Mouse (Mus musculus): ENCODE measurements at regions not wholly inside any gene's neighbourhood (a gene's known extent, or its start where the extent isn't known, plus 50 kb on each side); places are given as distances from the start of the nearest gene placed in this dataset.

GRCm38 (mm10) chr12:69447322-69447827 is 75.1 kb upstream of the Gm9887 start:
- DNase-seq (ENCODE audit: low spot score) (no peak), ATAC-seq (ENCODE audit: low FRiP score) (no peak)
- Histone ChIP-seq H3K27ac (peak overlapping the region; percentile 69), H3K9ac (no peak overlapping the region), H3K4me2 (replicated peaks) (no peak overlapping the region), H3K27me3 (ENCODE audit: control insufficient read depth, insufficient read depth, low read length) (no peaks in the 10 kb centered on the region), H3K4me1 (replicated peaks; ENCODE audit: control insufficient read depth, insufficient read depth, low read length) (peaks cover 5% of the 10 kb centered on the region; the same call in 1 of the 2 replicates), H3K9me3 (ENCODE audit: control insufficient read depth, low read length) (no peaks in the 10 kb centered on the region), H3K4me3 (replicated peaks; ENCODE audit: low read length) (no peak overlapping the region), H3K36me3 (replicated peaks; ENCODE audit: control insufficient read depth, insufficient read depth) (no peaks in the 10 kb centered on the region)
- WGBS, result 82% methylated on average over 9 of the region's 9 CpGs

- peak; percentile 66 for DNase-seq (ENCODE audit: low spot score)
- 42% methylated on average over 17 of the region's 17 CpGs for WGBS
These were observed 74.4 kb upstream of the Gm9887 start for GRCm38 (mm10) chr12:69446468-69447321.

DNA sequence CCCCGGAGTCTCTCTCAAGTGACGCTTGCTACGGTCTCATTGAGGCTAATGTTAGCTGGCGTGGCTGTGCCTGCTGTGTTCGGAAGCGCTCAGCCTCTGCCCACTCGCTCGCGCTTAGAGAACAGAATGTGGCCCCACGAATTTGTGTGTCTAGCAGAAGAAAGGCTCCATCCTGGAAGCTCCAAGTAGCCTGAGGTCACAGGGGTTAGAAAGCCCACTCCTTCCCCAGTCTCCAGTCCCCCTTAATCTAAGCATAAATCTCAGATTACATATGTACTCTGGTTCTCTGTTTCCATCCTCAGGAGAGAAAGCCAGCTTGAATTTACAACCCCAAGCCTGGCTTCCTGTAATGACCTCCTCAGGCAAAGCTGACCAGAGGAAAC is 73.8 kb upstream of the Gm9887 start:
- 14% methylated on average over 10 of the region's 10 CpGs for WGBS
- peak overlapping the region; percentile 69 for H3K27ac ChIP-seq
- peaks cover 5% of the 10 kb centered on the region; the same call in 1 of the 2 replicates for H3K4me1 ChIP-seq (replicated peaks; ENCODE audit: control insufficient read depth, insufficient read depth, low read length)
- peak overlapping the region; percentile 38 for H3K4me2 ChIP-seq (replicated peaks)
- no peaks in the 10 kb centered on the region for H3K9me3 ChIP-seq (ENCODE audit: control insufficient read depth, low read length)
- no peaks in the 10 kb centered on the region for H3K27me3 ChIP-seq (ENCODE audit: control insufficient read depth, insufficient read depth, low read length)
- peak; percentile 44 for DNase-seq (ENCODE audit: low spot score)
- peak overlapping the region; percentile 28 for H3K9ac ChIP-seq
- no peaks in the 10 kb centered on the region for H3K36me3 ChIP-seq (replicated peaks; ENCODE audit: control insufficient read depth, insufficient read depth)
- no peak overlapping the region for H3K4me3 ChIP-seq (replicated peaks; ENCODE audit: low read length)
- peak; percentile 66; the same call in 1 of the 2 replicates for ATAC-seq (ENCODE audit: low FRiP score)

More at GRCm38 (mm10) chr12:69446468-69447321, 74.4 kb upstream of the Gm9887 start:
- peak overlapping the region; percentile 28 for H3K9ac ChIP-seq
- peak overlapping the region; percentile 38 for H3K4me2 ChIP-seq (replicated peaks)
- peaks cover 5% of the 10 kb centered on the region; the same call in 1 of the 2 replicates for H3K4me1 ChIP-seq (replicated peaks; ENCODE audit: control insufficient read depth, insufficient read depth, low read length)
- no peaks in the 10 kb centered on the region for H3K27me3 ChIP-seq (ENCODE audit: control insufficient read depth, insufficient read depth, low read length)
- peak overlapping the region; percentile 69 for H3K27ac ChIP-seq
- no peaks in the 10 kb centered on the region for H3K9me3 ChIP-seq (ENCODE audit: control insufficient read depth, low read length)
- ATAC-seq (ENCODE audit: low FRiP score), result peak; percentile 86
- no peak overlapping the region for H3K4me3 ChIP-seq (replicated peaks; ENCODE audit: low read length)
- H3K36me3 ChIP-seq (replicated peaks; ENCODE audit: control insufficient read depth, insufficient read depth), result no peaks in the 10 kb centered on the region

DNA sequence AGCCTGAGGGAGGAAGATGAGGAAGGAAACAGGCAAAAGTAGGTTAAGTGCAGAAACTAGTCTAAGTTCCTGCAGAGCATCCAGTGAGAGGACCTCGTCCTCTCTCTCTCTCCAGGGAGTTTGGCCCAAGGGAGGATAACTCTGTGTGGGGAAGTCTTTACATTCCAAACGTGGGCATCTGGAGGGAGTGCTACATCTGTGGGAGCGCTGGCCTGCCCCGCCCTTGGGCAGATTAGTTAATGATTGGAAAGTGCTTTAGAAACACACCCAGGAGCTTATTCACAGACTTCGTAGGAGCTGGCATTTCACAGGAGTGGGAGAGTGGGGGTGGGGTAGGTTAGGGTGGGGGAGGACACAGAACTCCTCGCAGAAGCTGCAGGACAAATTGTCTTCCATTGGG is 70.1 kb upstream of the Gm9887 start:
- no peak for ATAC-seq (ENCODE audit: low FRiP score)
- Histone ChIP-seq H3K27ac (no peak overlapping the region), H3K4me3 (replicated peaks; ENCODE audit: low read length) (no peak overlapping the region), H3K27me3 (ENCODE audit: control insufficient read depth, insufficient read depth, low read length) (no peaks in the 10 kb centered on the region), H3K36me3 (replicated peaks; ENCODE audit: control insufficient read depth, insufficient read depth) (no peaks in the 10 kb centered on the region), H3K4me1 (replicated peaks; ENCODE audit: control insufficient read depth, insufficient read depth, low read length) (peaks cover 5% of the 10 kb centered on the region; the same call in 1 of the 2 replicates), H3K9me3 (ENCODE audit: control insufficient read depth, low read length) (no peaks in the 10 kb centered on the region), H3K9ac (no peak overlapping the region), H3K4me2 (replicated peaks) (no peak overlapping the region)
- DNase-seq (ENCODE audit: low spot score), result no peak
- 27% methylated on average over 6 of the region's 6 CpGs for WGBS

GRCm38 (mm10) chr12:69441764-69442163 is 69.5 kb upstream of the Gm9887 start:
- DNase-seq (ENCODE audit: low spot score) (no peak), ATAC-seq (ENCODE audit: low FRiP score) (no peak)
- Histone ChIP-seq H3K27me3 (ENCODE audit: control insufficient read depth, insufficient read depth, low read length) (no peaks in the 10 kb centered on the region), H3K4me3 (replicated peaks; ENCODE audit: low read length) (no peak overlapping the region), H3K4me1 (replicated peaks; ENCODE audit: control insufficient read depth, insufficient read depth, low read length) (peaks cover 5% of the 10 kb centered on the region; the same call in 1 of the 2 replicates), H3K4me2 (replicated peaks) (no peak overlapping the region), H3K9ac (no peak overlapping the region), H3K27ac (no peak overlapping the region), H3K36me3 (replicated peaks; ENCODE audit: control insufficient read depth, insufficient read depth) (no peaks in the 10 kb centered on the region), H3K9me3 (ENCODE audit: control insufficient read depth, low read length) (no peaks in the 10 kb centered on the region)
- WGBS, result 89% methylated on average over 4 of the region's 4 CpGs

- no peak for DNase-seq (ENCODE audit: low spot score)
- 87% methylated on average over 5 of the region's 5 CpGs for WGBS
- no peak overlapping the region for H3K4me3 ChIP-seq (replicated peaks; ENCODE audit: low read length)
These were observed 66.0 kb upstream of the Gm9887 start for GRCm38 (mm10) chr12:69438271-69438670.

DNA sequence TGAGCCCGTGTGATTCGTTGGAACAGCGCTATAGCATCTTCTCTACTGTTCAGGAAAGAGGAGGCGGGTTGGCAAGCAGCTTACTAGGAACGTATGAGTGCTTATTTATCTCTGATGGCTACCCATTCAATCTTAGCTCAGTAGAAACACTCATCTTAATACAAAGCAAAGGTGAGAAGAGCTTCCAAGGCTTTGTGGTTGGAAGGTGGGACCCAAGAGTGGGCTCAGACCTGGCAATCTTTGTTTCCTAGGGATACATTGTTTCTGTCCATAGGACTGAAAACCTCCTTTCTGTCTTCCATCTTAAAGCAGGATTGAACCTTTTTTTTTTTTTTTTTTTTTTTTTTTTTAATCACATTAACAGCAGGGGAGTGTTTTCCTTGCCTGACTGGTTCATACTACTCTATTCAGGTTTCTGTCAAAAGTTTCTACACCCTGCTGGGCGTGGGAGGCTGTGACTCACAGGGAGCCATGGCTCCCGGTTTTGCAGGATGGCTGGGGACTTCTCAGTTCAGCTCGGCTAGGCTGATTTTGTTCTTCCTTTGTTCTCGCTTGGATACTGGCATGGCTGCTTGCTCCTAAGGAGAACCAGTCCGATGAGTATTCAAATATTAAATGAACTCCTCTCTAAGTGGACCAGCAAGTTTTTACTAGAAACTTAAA is 64.7 kb upstream of the Gm9887 start:
- H3K27me3 ChIP-seq (ENCODE audit: control insufficient read depth, insufficient read depth, low read length), result no peaks in the 10 kb centered on the region
- no peaks in the 10 kb centered on the region for H3K36me3 ChIP-seq (replicated peaks; ENCODE audit: control insufficient read depth, insufficient read depth)
- ATAC-seq (ENCODE audit: low FRiP score), result no peak
- no peak overlapping the region for H3K4me2 ChIP-seq (replicated peaks)
- H3K4me1 ChIP-seq (replicated peaks; ENCODE audit: control insufficient read depth, insufficient read depth, low read length), result no peaks in the 10 kb centered on the region
- H3K27ac ChIP-seq, result no peak overlapping the region; the same call in 1 of the 2 replicates
- WGBS, result 24% methylated on average over 10 of the region's 10 CpGs
- no peak for DNase-seq (ENCODE audit: low spot score)
- no peak overlapping the region for H3K9ac ChIP-seq
- H3K4me3 ChIP-seq (replicated peaks; ENCODE audit: low read length), result no peak overlapping the region
- peaks cover 5% of the 10 kb centered on the region; the same call in 1 of the 2 replicates for H3K9me3 ChIP-seq (ENCODE audit: control insufficient read depth, low read length)

More at GRCm38 (mm10) chr12:69438271-69438670, 66.0 kb upstream of the Gm9887 start:
- no peaks in the 10 kb centered on the region for H3K4me1 ChIP-seq (replicated peaks; ENCODE audit: control insufficient read depth, insufficient read depth, low read length)
- no peaks in the 10 kb centered on the region for H3K27me3 ChIP-seq (ENCODE audit: control insufficient read depth, insufficient read depth, low read length)
- ATAC-seq (ENCODE audit: low FRiP score), result no peak
- H3K9me3 ChIP-seq (ENCODE audit: control insufficient read depth, low read length), result peaks cover 4% of the 10 kb centered on the region; the same call in 1 of the 2 replicates
- no peak overlapping the region for H3K9ac ChIP-seq
- H3K27ac ChIP-seq, result no peak overlapping the region
- no peaks in the 10 kb centered on the region for H3K36me3 ChIP-seq (replicated peaks; ENCODE audit: control insufficient read depth, insufficient read depth)
- no peak overlapping the region for H3K4me2 ChIP-seq (replicated peaks)

DNA sequence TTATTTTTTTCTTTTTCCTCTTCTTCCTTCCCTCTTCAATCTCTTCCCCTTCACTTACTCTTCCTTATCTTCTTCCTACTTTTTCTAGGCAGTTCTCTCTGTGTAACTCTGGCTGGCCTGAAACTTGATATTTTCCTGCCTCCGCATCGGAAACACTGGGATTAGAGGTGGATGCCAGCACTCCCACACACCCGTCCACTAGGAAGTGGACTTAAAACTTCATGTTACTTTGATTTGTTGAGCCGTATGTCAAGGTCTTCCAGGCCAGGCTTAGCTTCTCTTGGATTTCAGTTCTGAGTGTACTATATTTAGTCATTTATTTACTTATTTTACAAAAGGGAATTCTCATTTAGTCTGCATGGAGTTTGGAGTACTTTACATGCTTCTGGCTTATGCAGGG is 62.1 kb upstream of the Gm9887 start:
- no peaks in the 10 kb centered on the region for H3K27me3 ChIP-seq (ENCODE audit: control insufficient read depth, insufficient read depth, low read length)
- ATAC-seq (ENCODE audit: low FRiP score), result no peak
- H3K4me3 ChIP-seq (replicated peaks; ENCODE audit: low read length), result no peak overlapping the region
- no peak for DNase-seq (ENCODE audit: low spot score)
- H3K27ac ChIP-seq, result no peak overlapping the region
- no peak overlapping the region for H3K9ac ChIP-seq
- H3K36me3 ChIP-seq (replicated peaks; ENCODE audit: control insufficient read depth, insufficient read depth), result no peaks in the 10 kb centered on the region
- H3K9me3 ChIP-seq (ENCODE audit: control insufficient read depth, low read length), result peaks cover 5% of the 10 kb centered on the region; the same call in 1 of the 2 replicates
- H3K4me2 ChIP-seq (replicated peaks), result no peak overlapping the region
- WGBS, result 87% methylated on average over 4 of the region's 4 CpGs
- no peaks in the 10 kb centered on the region for H3K4me1 ChIP-seq (replicated peaks; ENCODE audit: control insufficient read depth, insufficient read depth, low read length)

DNA sequence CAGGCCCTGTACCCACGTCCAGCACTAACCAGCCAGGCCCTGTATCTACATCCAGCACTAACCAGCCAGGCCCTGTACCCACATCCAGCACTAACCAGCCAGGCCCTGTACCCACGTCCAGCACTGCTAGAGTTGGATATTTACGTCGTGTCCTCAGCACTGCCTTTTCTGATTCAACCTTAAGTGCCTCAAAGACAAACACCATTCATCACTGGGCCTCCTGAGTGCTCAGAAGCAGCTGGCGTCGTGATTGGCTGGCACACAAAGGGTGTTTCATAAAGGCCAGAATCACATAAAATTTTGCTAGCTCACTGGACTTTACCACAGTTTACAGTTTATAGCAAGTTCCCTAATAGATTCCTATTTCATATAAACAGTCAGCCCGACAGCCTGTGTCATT is 59.8 kb upstream of the Gm9887 start:
- Histone ChIP-seq H3K4me2 (replicated peaks) (no peak overlapping the region), H3K4me1 (replicated peaks; ENCODE audit: control insufficient read depth, insufficient read depth, low read length) (no peaks in the 10 kb centered on the region), H3K27ac (no peak overlapping the region), H3K9ac (no peak overlapping the region), H3K9me3 (ENCODE audit: control insufficient read depth, low read length) (peaks cover 5% of the 10 kb centered on the region; the same call in 1 of the 2 replicates), H3K36me3 (replicated peaks; ENCODE audit: control insufficient read depth, insufficient read depth) (no peaks in the 10 kb centered on the region), H3K4me3 (replicated peaks; ENCODE audit: low read length) (no peak overlapping the region), H3K27me3 (ENCODE audit: control insufficient read depth, insufficient read depth, low read length) (no peaks in the 10 kb centered on the region)
- ATAC-seq (ENCODE audit: low FRiP score), result no peak
- no peak for DNase-seq (ENCODE audit: low spot score)
- 52% methylated on average over 7 of the region's 7 CpGs for WGBS
